ENCODE assay signal across 32 mouse cellular contexts in the genomic region with DNA sequence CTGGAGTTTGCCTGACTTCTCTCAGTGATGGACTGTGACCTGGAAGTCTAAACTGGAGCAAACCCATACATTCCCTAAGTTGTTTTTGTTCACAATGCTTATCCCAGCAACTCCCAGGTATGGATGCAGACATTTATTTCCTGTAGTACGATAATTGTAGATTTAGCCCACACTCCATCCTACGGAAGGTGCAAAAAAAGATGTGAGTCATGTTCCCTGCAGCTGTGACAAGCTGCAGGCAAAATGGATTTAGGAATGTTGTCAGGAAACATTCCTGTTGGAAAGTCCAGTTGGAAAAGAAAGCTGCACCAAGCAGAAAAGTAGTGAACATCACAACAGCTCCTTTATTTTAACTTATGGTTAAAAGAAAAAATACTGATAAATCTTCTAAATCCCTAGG. TPM values are rescaled to one million over a fixed set of nuclear protein-coding genes. Genes with fewer than 3 reads are reported as not detected.
DNase-seq lines count a peak whose midpoint lies in the region; ATAC-seq and TF ChIP-seq lines count a peak whose summit lies in the region.
"Had no signal": no experiment of that assay in that cellular context is flagged by ENCODE, and none has a peak within 500 bp of the region (broad histone marks: within the 10 kb centered on the region; RNA-seq: fewer than 3 reads in every experiment).

No protein-coding gene starts in this region.

- WGBS in stomach, embryonic 16.5 days = 63% methylated on average over 2 of the region's 2 CpGs
- WGBS in stomach, postnatal 0 days = 38% methylated on average over 2 of the region's 2 CpGs
- 47% methylated on average over 2 of the region's 2 CpGs for WGBS in olfactory bulb, adult 2 months

- no peaks in the 10 kb centered on the region for H3K9me3 ChIP-seq in stomach, embryonic 16.5 days (replicated peaks; ENCODE audit: control insufficient read depth, low read length)
- no peaks in the 10 kb centered on the region for H3K9me3 ChIP-seq in stomach, postnatal 0 days (ENCODE audit: control insufficient read depth, low read length)
- H3K9me3 ChIP-seq: embryonic facial prominence, embryonic 13.5 days; forebrain, embryonic 15.5 days; heart, embryonic 15.5 days had no signal

- H3K36me3 ChIP-seq in stomach, embryonic 16.5 days (ENCODE audit: control insufficient read depth, insufficient read depth, low read length) = no peaks in the 10 kb centered on the region
- no peaks in the 10 kb centered on the region for H3K36me3 ChIP-seq in stomach, postnatal 0 days (ENCODE audit: control insufficient read depth, insufficient read depth, low read length)
- H3K36me3 ChIP-seq: embryonic facial prominence, embryonic 10.5 days; embryonic facial prominence, embryonic 13.5 days; forebrain, embryonic 12.5 days; forebrain, embryonic 15.5 days; G1E; heart, embryonic 12.5 days; heart, embryonic 15.5 days; hindbrain, embryonic 10.5 days had no signal

- H3K27ac ChIP-seq in stomach, embryonic 16.5 days (ENCODE audit: low read length) = peak overlapping the region; percentile 15; the same call in 1 of the 2 replicates
- no peak overlapping the region for H3K27ac ChIP-seq in stomach, postnatal 0 days (replicated peaks)
- peak overlapping the region; percentile 45 for H3K27ac ChIP-seq in olfactory bulb, adult 2 months (ENCODE audit: insufficient read depth, low read depth, low read length)
- H3K27ac ChIP-seq: embryonic facial prominence, embryonic 10.5 days; embryonic facial prominence, embryonic 13.5 days; forebrain, embryonic 12.5 days; forebrain, embryonic 15.5 days; gastrocnemius, adult 2 months; heart, embryonic 15.5 days; hindbrain, embryonic 10.5 days; hindbrain, embryonic 14.5 days; hindbrain, postnatal 0 days had no signal

- no peaks in the 10 kb centered on the region for H3K4me1 ChIP-seq in stomach, embryonic 16.5 days (ENCODE audit: control insufficient read depth, insufficient read depth, low read length)
- no peaks in the 10 kb centered on the region for H3K4me1 ChIP-seq in stomach, postnatal 0 days (replicated peaks; ENCODE audit: control insufficient read depth, insufficient read depth)
- H3K4me1 ChIP-seq in olfactory bulb, adult 2 months (ENCODE audit: control insufficient read depth, insufficient read depth, low read length) = peaks cover under 1% of the 10 kb centered on the region
- H3K4me1 ChIP-seq: forebrain, embryonic 12.5 days; forebrain, embryonic 15.5 days had no signal

- no peak overlapping the region for H3K4me2 ChIP-seq in stomach, embryonic 16.5 days (ENCODE audit: low read depth, low read length)
- H3K4me2 ChIP-seq in stomach, postnatal 0 days (replicated peaks; ENCODE audit: low read depth) = no peak overlapping the region
- H3K4me2 ChIP-seq: embryonic facial prominence, embryonic 13.5 days; forebrain, embryonic 12.5 days; forebrain, embryonic 15.5 days; heart, embryonic 12.5 days; heart, embryonic 15.5 days; hindbrain, embryonic 14.5 days had no signal

- DNase-seq in frontal cortex, postnatal 10 days (ENCODE audit: low spot score in 2 of 2) = no peak
- DNase-seq in stomach, postnatal 0 days (ENCODE audit: low spot score) = no peak
- no peak for DNase-seq in adrenal gland, postnatal 10 days
- DNase-seq: adrenal gland, postnatal 14 days; B cell, adult 2 months; cerebellum, adult 11-12 months; cerebellum, adult 8-10 months; cerebellum, postnatal 10 days; cerebellum, postnatal 36 days; embryo, embryonic 11 days; gastrocnemius, adult 2 months; gastrocnemius, postnatal 25 days; heart, adult 18-20 months; heart, postnatal 10 days; heart, postnatal 36 days had no signal

- TF ChIP-seq CTCF in stomach, postnatal 0 days (IDR thresholded peaks at IDR 0.05; ENCODE audit: low read depth) = no peak
- no peak for TF ChIP-seq CTCF in olfactory bulb, adult 2 months (IDR thresholded peaks at IDR 0.05; ENCODE audit: insufficient read depth, low read depth, low read length)

- no peaks in the 10 kb centered on the region for H3K27me3 ChIP-seq in stomach, embryonic 16.5 days (ENCODE audit: control insufficient read depth, insufficient read depth, low read length)
- no peaks in the 10 kb centered on the region for H3K27me3 ChIP-seq in stomach, postnatal 0 days (ENCODE audit: control insufficient read depth, insufficient read depth, low read length)
- H3K27me3 ChIP-seq: forebrain, embryonic 12.5 days; forebrain, embryonic 15.5 days; heart, embryonic 12.5 days; heart, embryonic 15.5 days; Patski had no signal

- TF ChIP-seq EP300 in stomach, postnatal 0 days (optimal IDR thresholded peaks at IDR 0.05) = no peak

- ATAC-seq in frontal cortex, adult (ENCODE audit: low TSS enrichment) = peak; percentile 92
- no peak for ATAC-seq in stomach, embryonic 16.5 days (ENCODE audit: insufficient read depth, low FRiP score)
- ATAC-seq in stomach, postnatal 0 days (ENCODE audit: low FRiP score, low TSS enrichment) = no peak
- ATAC-seq: forebrain, embryonic 15.5 days; hindbrain, postnatal 0 days; inflammation-experienced regulatory T-cells, adult 6 months had no signal

- TF ChIP-seq POLR2A in olfactory bulb, adult 2 months (IDR thresholded peaks at IDR 0.05; ENCODE audit: insufficient read depth, low read depth, low read length) = no peak

- no peak overlapping the region for H3K9ac ChIP-seq in stomach, embryonic 16.5 days (ENCODE audit: low read length)
- H3K9ac ChIP-seq in stomach, postnatal 0 days (ENCODE audit: low read length) = no peak overlapping the region
- H3K9ac ChIP-seq: embryonic facial prominence, embryonic 13.5 days; forebrain, embryonic 12.5 days; forebrain, embryonic 15.5 days; heart, embryonic 12.5 days; heart, embryonic 15.5 days; hindbrain, embryonic 14.5 days had no signal

- H3K4me3 ChIP-seq in stomach, embryonic 16.5 days (replicated peaks; ENCODE audit: low read length) = no peak overlapping the region
- no peak overlapping the region for H3K4me3 ChIP-seq in stomach, postnatal 0 days (ENCODE audit: low read depth, low read length)
- H3K4me3 ChIP-seq in olfactory bulb, adult 2 months (ENCODE audit: insufficient read depth, low read depth, low read length) = no peak overlapping the region
- H3K4me3 ChIP-seq: embryonic facial prominence, embryonic 10.5 days; embryonic facial prominence, embryonic 13.5 days; erythroblast, embryonic 14.5 days; forebrain, embryonic 12.5 days; forebrain, embryonic 15.5 days; gastrocnemius, adult 2 months; heart, embryonic 12.5 days; heart, embryonic 15.5 days; hindbrain, embryonic 10.5 days had no signal

RNA-seq across cellular contexts. Expression of gene Zfp366, which starts 26.9 kb away (rescaled TPM):
- 0.62 and 0.65 TPM in 2 replicates for polyA plus RNA-seq in stomach, embryonic 16.5 days (2015; fragmentation: Nextera tagmentation; extraction: Ambion mirVana)
- 0.25 and 0.33 TPM in 2 replicates for polyA plus RNA-seq in stomach, postnatal 0 days (2015; fragmentation: Nextera tagmentation; extraction: Ambion mirVana)
- not detected in 2 replicates for polyA plus RNA-seq in olfactory bulb, adult 2 months (2012; ENCODE audit: insufficient read depth, insufficient read length, low replicate concordance, missing spikeins)
- 10 to 100 TPM in 1 of 2 experiments, 1 to 10 TPM in 1; 8.3 to 10.8 TPM for total RNA-seq in adrenal gland, postnatal 10 days (2021)
- total RNA-seq: CH12.LX had no signal
- polyA plus RNA-seq: erythroblast, embryonic 14.5 days; G1E had no signal
